Mouse (Mus musculus): Measurements from ENCODE around the gene Gm17545.

DNA sequence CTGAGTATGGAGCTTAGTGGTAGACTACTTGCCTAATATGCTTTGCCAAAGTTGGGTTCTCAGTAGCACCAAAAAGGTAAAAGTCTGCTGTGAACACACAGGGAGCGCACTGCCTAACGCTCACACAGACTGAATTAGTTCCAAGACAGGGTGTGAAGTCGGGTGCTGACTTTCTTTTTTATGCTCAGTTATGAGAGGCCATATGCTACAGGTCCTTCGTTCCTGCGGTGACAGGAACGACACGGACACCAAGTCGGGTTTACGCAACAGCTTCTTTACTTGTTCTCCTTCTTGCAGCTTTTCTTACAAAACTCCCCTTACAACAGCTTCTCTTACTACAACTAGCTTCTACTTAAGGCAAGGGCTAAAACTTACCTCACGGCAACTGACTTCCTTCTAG is 10.9 kb upstream of the Gm17545 start:
- TF ChIP-seq CTCF (IDR thresholded peaks at IDR 0.05; ENCODE audit: low read depth, low read length), result no peak
- no peak for TF ChIP-seq POLR2A (IDR thresholded peaks at IDR 0.05; ENCODE audit: borderline replicate concordance, low read depth, low read length)

All from bone marrow macrophage, adult 2 months (primary cell).